Mouse (Mus musculus): ENCODE results near the gene Rc3h1.

- TF ChIP-seq CTCF (IDR thresholded peaks at IDR 0.05; ENCODE audit: control insufficient read depth, insufficient read depth, insufficient replicate concordance, low read depth, low read length) (no peak), POLR2A (IDR thresholded peaks at IDR 0.05; ENCODE audit: control insufficient read depth, low read depth, low read length) (no peak)
Measured at GRCm38 (mm10) chr1:161016378-161016777, 110.2 kb downstream of the Rc3h1 start.
